Mouse (Mus musculus) spleen, adult 18-20 months (tissue): Measurements from ENCODE around the gene Hira.
"Not testable (repeated sequence)": the region's sequence is repeated elsewhere in the genome, so short reads cannot be mapped to it uniquely, and the experiment has no call there.

ENCODE experiments used
- DNase-seq, 2 experiments: peaks; one replicate each; pipeline ENCODE4 v3.0.0; 2022; ENCODE audit warnings: mixed read lengths in 2 of 2

Gene Hira

GRCm38 (mm10) chr16:18876442-18877308 is at the start of gene Hira, which contains the start of gene Mrpl40:
Gene Hira, plus strand, starts transcription at chr16:18877037.
Gene Mrpl40, minus strand, starts transcription at chr16:18876862.
- peak; percentile 93 to 94 for DNase-seq

GRCm38 (mm10) chr16:18828630-18829029 is 48.2 kb upstream of the Hira start:
- no peak for DNase-seq

DNA sequence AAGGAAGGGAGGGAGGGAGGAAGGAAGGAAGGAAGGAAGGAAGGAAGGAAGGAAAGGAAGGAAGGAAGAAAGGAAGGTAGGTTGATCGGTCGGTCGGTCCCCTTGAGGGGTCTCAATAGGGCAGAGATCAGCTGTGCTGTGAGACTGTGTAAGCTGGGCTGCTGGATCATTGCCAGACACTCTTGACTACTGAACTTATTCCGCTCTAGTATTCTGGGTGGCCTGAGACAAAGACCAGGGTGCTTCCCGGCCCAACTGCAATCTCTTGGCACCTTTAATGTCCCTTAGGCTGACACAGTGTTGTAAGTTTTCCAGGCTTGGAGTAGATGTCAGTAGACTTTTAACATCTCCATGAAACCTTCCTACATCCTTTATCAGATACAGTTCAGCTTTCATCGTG is 47.7 kb upstream of the Hira start:
- DNase-seq: no peak

GRCm38 (mm10) chr16:18833486-18833885 is 43.4 kb upstream of the Hira start:
- DNase-seq: no peak

GRCm38 (mm10) chr16:18836073-18836467 is 40.8 kb upstream of the Hira start:
- DNase-seq: no peak

DNA sequence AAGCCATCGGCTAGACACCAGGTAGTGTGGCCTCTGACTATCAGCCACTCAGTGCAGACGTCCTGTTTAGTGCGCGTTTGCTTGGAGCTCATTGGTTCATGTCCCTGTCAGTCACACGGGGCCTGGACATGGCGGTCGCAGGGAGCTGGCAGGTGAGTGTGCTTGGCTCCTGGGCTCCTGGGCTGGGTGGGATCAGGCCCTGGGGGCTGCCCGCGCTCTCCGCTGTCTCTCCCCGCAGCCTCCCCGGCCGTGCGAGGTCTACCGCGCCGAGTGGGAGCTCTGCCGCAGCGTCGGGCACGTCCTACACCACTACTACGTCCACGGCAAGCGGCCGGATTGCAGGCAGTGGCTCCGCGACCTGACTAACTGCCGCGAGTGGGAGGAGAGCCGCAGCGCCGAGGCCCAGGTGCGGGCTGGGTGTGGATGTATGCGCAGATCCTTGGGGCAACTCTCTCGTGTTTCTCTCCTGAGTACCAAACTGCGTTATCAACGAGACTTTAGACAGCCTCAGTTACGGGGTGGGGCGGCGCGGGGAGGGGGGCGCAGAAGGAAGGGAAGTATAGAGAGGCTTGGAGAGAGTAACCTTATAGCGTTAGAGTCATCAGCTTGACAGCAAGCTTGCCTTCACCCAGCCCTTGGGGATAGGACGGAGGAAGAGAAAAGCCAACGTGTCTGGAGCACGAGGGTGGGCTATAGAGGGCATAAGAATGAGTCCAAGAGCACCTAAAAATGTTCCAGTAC is 40.2 kb upstream of the Hira start, which contains the start of the genes 2510002D24Rik and Gm28539:
2510002D24Rik (plus strand) TSS at position 111 of the 741 bp plus-strand sequence.
Gm28539 (plus strand) TSS at position 117 of the 741 bp plus-strand sequence.
- DNase-seq: peak; percentile 86 to 94

DNA sequence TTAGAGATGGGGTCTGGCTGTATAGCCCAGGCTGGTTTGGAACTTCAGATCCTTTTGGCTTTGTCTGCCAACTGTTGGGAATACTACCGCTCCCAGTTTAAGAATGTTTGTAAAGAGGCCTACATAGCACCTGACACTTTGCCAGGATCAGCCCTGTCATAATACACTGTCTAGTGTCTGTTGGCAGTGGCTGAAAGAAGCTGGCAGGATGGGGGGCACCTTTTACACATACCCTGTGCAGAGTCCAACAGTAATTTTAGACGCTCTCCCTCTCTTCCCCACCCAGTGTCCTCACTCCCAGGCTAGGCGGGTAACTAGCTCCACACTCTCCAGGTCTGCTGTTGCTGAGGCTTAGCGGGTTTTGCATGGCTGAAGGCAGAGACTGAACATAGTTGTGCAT is 38.5 kb upstream of the Hira start:
- no peak for DNase-seq

DNA sequence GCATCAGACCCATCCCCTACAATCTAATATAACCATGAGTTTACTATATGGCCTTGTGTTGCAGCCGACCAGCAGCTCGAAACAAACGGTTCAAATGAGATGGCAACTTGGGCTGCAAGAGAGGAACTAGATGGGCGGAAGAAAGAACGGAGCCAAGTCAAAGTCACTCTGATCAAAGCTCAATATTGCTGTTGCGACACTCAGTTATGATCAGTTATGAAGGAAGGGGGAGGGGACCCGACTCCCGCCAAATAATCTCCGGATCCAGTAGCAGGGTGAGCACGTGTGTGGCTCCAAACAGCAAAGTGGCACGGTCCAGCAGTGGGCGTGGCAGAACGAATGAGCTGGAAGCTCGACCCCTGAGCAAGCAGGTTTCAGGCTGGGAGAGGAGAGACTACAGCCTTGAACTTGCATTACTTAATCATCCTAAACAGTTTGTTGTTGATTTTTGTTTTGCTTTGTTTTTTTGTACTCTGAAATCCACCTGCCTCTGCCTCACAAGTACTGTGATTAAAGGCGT is 30.5 kb upstream of the Hira start:
- DNase-seq: no peak

- not testable (repeated sequence) for DNase-seq
Observed at GRCm38 (mm10) chr16:18849521-18850190, 27.2 kb upstream of the Hira start.

- DNase-seq: no peak
Observed at GRCm38 (mm10) chr16:18858551-18858950, 18.3 kb upstream of the Hira start.

DNA sequence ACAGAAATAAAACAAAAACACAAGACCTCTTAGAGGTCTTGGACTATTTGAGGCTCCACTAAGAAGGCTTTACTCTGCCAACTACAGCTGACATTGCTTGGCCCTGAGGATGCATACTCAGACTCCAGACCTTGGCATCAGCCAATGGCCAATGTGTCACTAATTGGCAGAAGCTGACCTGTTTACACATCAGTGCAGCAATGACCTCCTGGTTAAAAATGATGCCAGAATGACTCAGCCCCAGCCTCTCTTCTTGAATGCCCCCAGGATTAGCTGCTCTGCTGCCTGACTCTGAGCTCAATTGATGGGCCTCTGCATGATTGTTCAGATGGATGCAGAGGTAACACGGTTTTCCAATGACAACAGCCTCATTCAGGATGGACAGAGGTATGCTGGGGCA is 16.7 kb upstream of the Hira start:
- no peak for DNase-seq

- DNase-seq: not testable (repeated sequence)
Observed at GRCm38 (mm10) chr16:18870495-18870894, 6.3 kb upstream of the Hira start.

DNA sequence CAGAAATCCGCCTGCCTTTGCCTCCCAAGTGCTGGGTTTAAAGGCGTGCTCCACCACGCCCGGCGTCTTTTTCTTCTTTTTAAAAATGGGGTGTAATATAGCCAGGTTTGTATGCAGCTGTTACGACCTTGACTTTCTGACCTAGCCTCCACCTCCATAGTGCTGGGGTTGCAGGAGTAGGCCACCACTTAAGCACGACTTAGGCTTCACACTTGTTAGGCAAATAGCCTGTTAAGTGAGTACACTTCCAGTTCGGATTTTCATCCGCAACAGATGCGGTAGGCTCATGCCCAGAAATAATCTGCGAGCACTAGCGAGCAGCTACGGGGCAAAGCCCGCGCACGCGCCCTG is 771 bp upstream of the Hira start:
- DNase-seq: no peak

GRCm38 (mm10) chr16:18877386-18878090 is 701 bp downstream of the Hira start:
- peak in 1 of 2 experiments; percentile 43 for DNase-seq

- DNase-seq: peak in 1 of 2 experiments; percentile 3
Observed at GRCm38 (mm10) chr16:18878091-18878720, 1.4 kb downstream of the Hira start.

- no peak for DNase-seq
Observed at GRCm38 (mm10) chr16:18884044-18884443, 7.2 kb downstream of the Hira start.

- DNase-seq: no peak
Observed at GRCm38 (mm10) chr16:18893840-18894372, 17.1 kb downstream of the Hira start.

DNA sequence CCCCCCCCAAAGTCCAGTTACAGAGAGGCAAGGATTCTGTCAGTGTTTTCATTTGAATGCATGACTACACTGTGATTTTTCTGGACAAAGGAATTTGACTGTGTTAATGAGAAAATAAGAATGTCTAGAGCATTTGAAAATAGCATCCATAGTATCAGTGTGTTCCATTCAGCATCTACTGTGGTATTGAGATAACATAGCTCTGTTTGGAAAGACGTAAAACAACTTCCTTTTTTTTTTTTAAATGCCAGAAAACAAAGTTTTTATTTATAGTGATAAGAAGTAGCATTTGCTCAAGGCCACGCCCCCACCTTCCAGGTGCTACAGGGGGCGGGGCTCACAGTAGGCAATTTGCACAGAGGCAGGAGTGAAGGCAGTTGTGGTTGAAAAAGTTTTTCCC is 18.4 kb downstream of the Hira start:
- DNase-seq: no peak

DNA sequence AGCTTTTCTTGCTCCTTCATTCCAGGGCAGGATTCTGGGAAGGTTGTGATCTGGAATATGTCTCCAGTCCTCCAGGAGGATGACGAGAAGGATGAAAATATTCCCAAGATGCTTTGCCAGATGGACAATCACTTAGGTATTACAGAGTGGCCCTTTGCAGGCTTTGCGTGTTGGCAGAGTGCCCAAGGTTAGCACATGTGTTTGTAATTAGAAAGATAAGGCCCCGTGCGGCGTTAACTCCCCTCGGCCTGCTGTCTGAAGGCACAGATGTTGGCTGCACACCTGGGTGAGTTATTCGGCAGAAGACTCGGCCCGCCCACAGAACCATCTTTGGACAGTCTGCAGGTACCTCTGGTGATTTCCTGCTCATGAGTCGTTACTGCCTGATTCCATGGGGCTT is 19.6 kb downstream of the Hira start:
- no peak for DNase-seq

GRCm38 (mm10) chr16:18905648-18906047 is 28.8 kb downstream of the Hira start:
- no peak for DNase-seq

GRCm38 (mm10) chr16:18916064-18916463 is 39.2 kb downstream of the Hira start:
- no peak for DNase-seq

DNA sequence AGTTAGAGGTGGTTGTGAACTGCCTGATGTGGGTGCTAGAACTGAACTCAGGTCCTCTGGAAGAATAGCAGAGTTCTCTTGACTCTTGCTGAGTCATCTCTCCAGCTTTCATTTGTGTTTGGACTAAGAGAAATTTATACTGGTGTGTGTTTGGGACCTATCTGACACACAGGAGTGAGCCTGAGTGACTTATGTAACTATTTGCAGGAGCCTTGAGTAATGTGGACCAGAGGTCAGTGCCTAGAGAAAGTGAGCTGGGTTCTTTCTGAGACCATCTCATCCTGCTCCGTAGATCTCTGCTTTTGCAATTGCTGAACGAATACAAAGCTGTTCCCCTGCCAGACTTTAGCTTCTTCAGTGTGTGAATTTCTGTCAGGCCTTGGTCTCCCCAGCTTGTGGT is 44.9 kb downstream of the Hira start:
- no peak for DNase-seq
